Mouse (Mus musculus) hindbrain, embryonic 12.5 days (tissue): ENCODE measurements at regions not wholly inside any gene's neighbourhood (a gene's known extent, or its start where the extent isn't known, plus 50 kb on each side); places are given as distances from the start of the nearest gene placed in this dataset.

ENCODE experiments used
- ATAC-seq: fragments of 200-750 bp; cut with Nextera tagmentation; 2 replicates; pipeline ENCODE4 v1.8.0; 2017; ENCODE audit warnings: moderate TSS enrichment; ENCODE audit not compliant: low FRiP score
- H3K27ac ChIP-seq: fragments of 300-500 bp; sonication (generic); 2 replicates; pipeline ENCODE4 v1.5.1; 2016; ENCODE audit warnings: mild to moderate bottlenecking
- H3K27me3 ChIP-seq: fragments of 300-500 bp; sonication (generic); 2 replicates; pipeline ENCODE4 v1.6.1; 2016; ENCODE audit warnings: mild to moderate bottlenecking
- H3K36me3 ChIP-seq: fragments of 300-500 bp; sonication (generic); 2 replicates; pipeline ENCODE4 v1.6.1; 2016; ENCODE audit warnings: mild to moderate bottlenecking
- H3K4me1 ChIP-seq: fragments of 300-500 bp; sonication (generic); 2 replicates; pipeline ENCODE4 v1.6.1; 2016
- H3K4me2 ChIP-seq: fragments of 300-500 bp; sonication (generic); replicated peaks from 2 replicates; pipeline ENCODE4 v1.6.1; 2016; ENCODE audit warnings: mild to moderate bottlenecking
- H3K4me3 ChIP-seq: fragments of 300-500 bp; sonication (generic); 2 replicates; pipeline ENCODE4 v1.5.1; 2016; ENCODE audit warnings: mild to moderate bottlenecking
- H3K9ac ChIP-seq: fragments of 300-500 bp; sonication (generic); 2 replicates; pipeline ENCODE4 v1.6.1; 2016; ENCODE audit warnings: mild to moderate bottlenecking, moderate library complexity
- H3K9me3 ChIP-seq: fragments of 300-500 bp; sonication (generic); replicated peaks from 2 replicates; pipeline ENCODE4 v1.6.1; 2016; ENCODE audit warnings: mild to moderate bottlenecking
- whole genome bisulfite sequencing: fragments of 180-500 bp; shearing (Covaris S2); methylation state at CpG from one replicate; pipeline ENCODE4 v1.1.7; 2016; 5-methylcytosine and 5-hydroxymethylcytosine counted together

DNA sequence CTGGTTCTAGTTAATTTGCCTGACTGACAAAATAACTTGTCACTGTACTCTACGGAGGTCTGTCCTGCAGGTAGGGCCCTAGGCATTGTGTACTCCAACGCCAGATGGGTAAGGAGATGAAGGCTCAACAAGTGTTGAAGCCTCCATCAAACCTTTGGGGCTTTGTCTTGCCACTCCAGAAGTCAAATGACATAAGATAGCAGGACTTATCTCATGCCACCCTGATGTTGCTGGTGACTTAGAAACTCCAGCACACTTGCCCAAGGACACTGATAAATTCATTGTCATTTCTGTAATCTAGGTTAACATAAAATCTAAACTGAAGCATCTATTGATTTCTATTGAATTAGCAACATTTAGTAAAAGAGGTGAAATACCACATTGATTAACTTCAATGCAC is 1097.5 kb downstream of the Pla2g4a start:
- ATAC-seq: no peak
- H3K27me3 ChIP-seq: no peaks in the 10 kb centered on the region
- no peak overlapping the region for H3K4me3 ChIP-seq
- no peaks in the 10 kb centered on the region for H3K9me3 ChIP-seq
- H3K4me1 ChIP-seq: no peaks in the 10 kb centered on the region
- no peak overlapping the region for H3K9ac ChIP-seq
- no peak overlapping the region for H3K4me2 ChIP-seq
- H3K36me3 ChIP-seq: no peaks in the 10 kb centered on the region
- no peak overlapping the region for H3K27ac ChIP-seq
- 83% methylated on average over 2 of the region's 2 CpGs for WGBS

DNA sequence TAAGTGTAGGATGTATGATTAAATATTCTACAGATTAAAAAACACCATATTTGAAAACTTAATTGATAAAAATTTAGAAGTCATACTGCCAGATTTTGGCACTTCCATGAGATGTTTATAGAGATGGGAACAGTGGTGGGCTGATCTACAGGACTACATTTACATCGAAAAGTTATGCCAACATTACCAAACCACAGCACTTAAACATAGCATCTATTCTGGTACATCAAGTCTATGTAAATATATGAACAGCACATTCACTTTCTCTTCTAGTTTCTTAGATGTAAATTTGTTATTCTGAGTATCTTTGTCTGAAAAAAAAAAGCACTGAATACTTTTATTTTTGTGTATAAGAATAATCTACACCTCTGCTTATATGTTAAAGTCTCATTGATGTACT is 1108.1 kb downstream of the Pla2g4a start:
- H3K27ac ChIP-seq: no peak overlapping the region
- no peak overlapping the region for H3K4me3 ChIP-seq
- H3K9me3 ChIP-seq: no peaks in the 10 kb centered on the region
- H3K27me3 ChIP-seq: no peaks in the 10 kb centered on the region
- no peaks in the 10 kb centered on the region for H3K36me3 ChIP-seq
- H3K4me2 ChIP-seq: no peak overlapping the region
- WGBS: 95% methylated on average over 1 of the region's 1 CpGs
- ATAC-seq: no peak
- no peak overlapping the region for H3K9ac ChIP-seq
- H3K4me1 ChIP-seq: no peaks in the 10 kb centered on the region

DNA sequence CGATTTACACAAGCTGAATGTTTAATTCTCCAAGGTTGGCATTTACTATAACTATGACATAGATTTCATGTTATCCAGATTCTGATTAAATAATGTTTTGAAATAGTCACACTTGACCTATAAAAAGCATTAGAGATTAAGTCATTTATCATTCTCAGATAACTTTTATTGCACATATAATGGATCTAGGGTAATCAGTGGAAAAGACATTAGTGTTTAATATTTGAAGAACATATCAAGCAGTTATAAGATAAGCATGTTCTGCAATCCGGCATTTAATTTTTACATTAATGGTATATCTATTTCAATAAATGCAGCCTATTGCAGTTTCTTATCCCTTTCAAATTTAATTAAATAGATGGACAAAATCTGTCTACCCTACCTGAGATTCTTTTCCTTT is 1114.5 kb downstream of the Pla2g4a start:
- ATAC-seq: no peak
- no peak overlapping the region for H3K9ac ChIP-seq
- H3K27me3 ChIP-seq: no peaks in the 10 kb centered on the region
- WGBS: 86% methylated on average over 2 of the region's 2 CpGs
- no peak overlapping the region for H3K4me3 ChIP-seq
- H3K36me3 ChIP-seq: no peaks in the 10 kb centered on the region
- H3K4me2 ChIP-seq: no peak overlapping the region
- no peak overlapping the region for H3K27ac ChIP-seq
- no peaks in the 10 kb centered on the region for H3K4me1 ChIP-seq
- no peaks in the 10 kb centered on the region for H3K9me3 ChIP-seq

DNA sequence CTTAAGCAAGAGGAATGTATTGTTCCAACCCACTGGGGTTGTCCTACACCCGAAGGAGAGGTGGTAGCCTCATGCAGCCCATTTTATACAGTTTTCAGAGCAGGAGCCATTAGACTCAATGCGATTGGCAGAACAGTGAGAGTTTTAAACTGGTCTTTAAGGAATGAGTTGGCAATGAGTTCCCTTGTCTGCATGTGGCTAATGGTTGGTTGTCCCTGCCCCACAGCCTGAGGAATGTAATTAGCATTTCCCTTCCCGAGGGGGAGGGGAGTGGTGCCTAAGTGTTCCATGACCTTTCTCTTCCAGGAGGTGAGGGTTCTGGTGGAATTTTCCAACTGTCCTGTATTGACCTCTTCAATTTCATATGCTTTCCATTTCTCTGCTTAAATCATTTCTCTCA is 1137.9 kb downstream of the Pla2g4a start:
- H3K4me1 ChIP-seq: no peaks in the 10 kb centered on the region
- no peaks in the 10 kb centered on the region for H3K36me3 ChIP-seq
- 37% methylated on average over 3 of the region's 3 CpGs for WGBS
- H3K4me3 ChIP-seq: no peak overlapping the region
- no peaks in the 10 kb centered on the region for H3K9me3 ChIP-seq
- no peak overlapping the region for H3K27ac ChIP-seq
- no peaks in the 10 kb centered on the region for H3K27me3 ChIP-seq
- H3K9ac ChIP-seq: no peak overlapping the region
- no peak overlapping the region for H3K4me2 ChIP-seq
- ATAC-seq: no peak

DNA sequence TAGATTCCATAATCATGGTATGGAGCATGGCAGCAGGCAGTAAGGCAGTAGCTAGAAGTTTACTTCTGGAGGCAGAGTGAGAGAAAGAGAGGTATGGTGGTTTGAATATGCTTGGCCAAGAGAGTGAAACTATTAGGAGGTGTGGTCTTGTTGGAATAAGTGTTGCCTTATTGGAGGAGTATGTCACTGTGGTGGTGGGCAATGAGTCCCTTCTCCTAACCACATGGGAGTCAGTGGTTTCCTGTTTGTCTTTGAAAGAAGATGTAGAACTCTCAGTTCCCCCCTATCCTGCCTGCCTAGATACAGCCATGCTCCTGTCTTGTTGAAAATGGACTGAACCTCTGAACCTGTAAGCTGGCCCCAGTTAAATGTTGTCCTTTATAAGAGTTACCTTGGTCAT is 1152.4 kb downstream of the Pla2g4a start:
- Histone ChIP-seq H3K9me3 (no peaks in the 10 kb centered on the region), H3K27ac (no peak overlapping the region), H3K9ac (no peak overlapping the region), H3K4me2 (no peak overlapping the region), H3K36me3 (no peaks in the 10 kb centered on the region), H3K4me3 (no peak overlapping the region), H3K27me3 (no peaks in the 10 kb centered on the region), H3K4me1 (no peaks in the 10 kb centered on the region)
- no peak for ATAC-seq

DNA sequence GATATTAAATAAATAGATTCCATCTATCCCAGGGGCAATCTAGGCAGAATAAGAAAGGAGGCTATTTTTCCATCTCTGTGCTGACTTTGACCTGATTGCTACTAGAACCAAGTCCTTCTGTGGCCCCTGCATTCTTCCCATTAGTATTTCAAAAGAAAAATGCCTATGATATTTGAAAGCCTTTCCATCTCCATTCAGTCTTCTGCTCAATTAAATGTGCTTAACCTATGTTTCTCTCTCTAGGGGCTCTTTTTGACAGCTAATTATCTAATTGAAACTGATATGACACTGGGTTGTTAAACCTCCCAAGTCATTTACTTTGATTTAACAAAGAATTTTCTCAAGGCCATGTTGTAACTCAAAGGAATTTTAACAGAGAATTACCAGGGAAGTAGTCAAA is 1164.0 kb downstream of the Pla2g4a start:
- H3K27me3 ChIP-seq: no peaks in the 10 kb centered on the region
- H3K36me3 ChIP-seq: no peaks in the 10 kb centered on the region
- H3K4me3 ChIP-seq: no peak overlapping the region
- no peak overlapping the region for H3K4me2 ChIP-seq
- no peak overlapping the region for H3K27ac ChIP-seq
- no peak for ATAC-seq
- no peaks in the 10 kb centered on the region for H3K4me1 ChIP-seq
- no peaks in the 10 kb centered on the region for H3K9me3 ChIP-seq
- H3K9ac ChIP-seq: no peak overlapping the region

DNA sequence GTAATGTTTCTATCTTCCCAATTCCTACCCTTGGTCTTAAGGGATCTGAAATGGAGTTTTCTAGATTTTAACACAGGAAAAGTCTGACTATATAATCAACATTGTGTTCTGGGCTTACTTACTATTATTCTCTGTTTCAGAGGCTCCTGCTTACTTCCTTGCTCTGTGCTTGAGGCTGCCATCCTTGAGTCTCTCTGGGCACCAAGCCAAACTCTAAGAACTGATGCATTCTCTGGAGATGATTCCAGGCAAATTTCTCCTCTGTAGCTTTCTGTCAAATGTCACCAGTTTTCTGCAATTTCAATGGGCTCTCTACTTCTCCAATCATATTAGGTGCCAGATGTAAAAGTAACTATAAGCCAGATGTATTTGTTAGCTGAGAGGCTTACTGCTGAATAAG is 1210.3 kb downstream of the Pla2g4a start:
- Histone ChIP-seq H3K4me1 (no peaks in the 10 kb centered on the region), H3K36me3 (no peaks in the 10 kb centered on the region), H3K27me3 (no peaks in the 10 kb centered on the region), H3K9me3 (no peaks in the 10 kb centered on the region), H3K9ac (no peak overlapping the region), H3K4me3 (no peak overlapping the region), H3K4me2 (no peak overlapping the region), H3K27ac (no peak overlapping the region)
- no peak for ATAC-seq

DNA sequence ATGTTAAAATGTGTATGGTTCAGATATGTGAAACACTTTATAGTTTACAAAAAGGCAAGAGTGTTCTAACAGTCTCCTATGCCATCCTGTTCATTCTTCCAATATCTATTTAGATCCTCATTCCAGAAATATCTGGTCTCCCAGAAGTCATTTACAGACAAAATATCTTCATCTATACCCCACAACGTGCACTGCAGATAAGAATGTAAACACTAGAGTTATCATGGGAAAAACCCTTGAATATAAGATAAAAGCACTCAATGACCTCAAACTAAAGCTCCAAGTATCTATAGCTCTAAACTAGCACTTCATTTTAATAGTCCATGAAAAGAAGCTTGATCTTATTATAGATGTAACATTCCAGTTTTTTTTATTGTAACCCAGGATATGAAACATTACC is 1239.0 kb downstream of the Pla2g4a start:
- WGBS: 56% methylated on average over 1 of the region's 1 CpGs
- no peak for ATAC-seq
- H3K36me3 ChIP-seq: no peaks in the 10 kb centered on the region

DNA sequence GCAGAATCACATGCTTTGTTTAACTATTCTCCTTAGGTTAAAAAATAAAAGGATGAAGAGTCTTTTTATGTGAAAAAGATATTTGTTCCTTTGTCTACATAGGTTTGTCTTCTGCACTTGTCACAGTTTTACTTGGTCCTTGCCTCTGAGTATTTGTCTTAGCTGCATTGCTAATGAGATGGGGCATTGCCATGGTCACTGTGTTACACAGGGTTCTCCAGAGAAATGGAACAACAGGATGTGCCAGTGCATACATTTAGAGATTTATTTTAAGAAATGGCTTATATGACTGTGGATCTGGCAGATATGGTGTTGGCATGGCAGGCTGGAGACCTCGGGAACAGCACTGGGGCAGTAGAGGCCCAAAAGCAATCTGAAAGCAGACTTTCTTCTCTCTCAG is 1239.7 kb downstream of the Pla2g4a start:
- 77% methylated on average over 1 of the region's 1 CpGs for WGBS
- Histone ChIP-seq H3K9me3 (no peaks in the 10 kb centered on the region), H3K36me3 (no peaks in the 10 kb centered on the region), H3K4me2 (no peak overlapping the region), H3K9ac (no peak overlapping the region), H3K4me3 (no peak overlapping the region), H3K27ac (no peak overlapping the region), H3K27me3 (no peaks in the 10 kb centered on the region), H3K4me1 (no peaks in the 10 kb centered on the region)
- ATAC-seq: no peak

More for the DNA sequence above, 1239.0 kb downstream of the Pla2g4a start:
- no peak overlapping the region for H3K27ac ChIP-seq
- H3K9me3 ChIP-seq: no peaks in the 10 kb centered on the region
- no peak overlapping the region for H3K4me3 ChIP-seq
- no peak overlapping the region for H3K9ac ChIP-seq
- H3K4me1 ChIP-seq: no peaks in the 10 kb centered on the region
- no peaks in the 10 kb centered on the region for H3K27me3 ChIP-seq
- no peak overlapping the region for H3K4me2 ChIP-seq

DNA sequence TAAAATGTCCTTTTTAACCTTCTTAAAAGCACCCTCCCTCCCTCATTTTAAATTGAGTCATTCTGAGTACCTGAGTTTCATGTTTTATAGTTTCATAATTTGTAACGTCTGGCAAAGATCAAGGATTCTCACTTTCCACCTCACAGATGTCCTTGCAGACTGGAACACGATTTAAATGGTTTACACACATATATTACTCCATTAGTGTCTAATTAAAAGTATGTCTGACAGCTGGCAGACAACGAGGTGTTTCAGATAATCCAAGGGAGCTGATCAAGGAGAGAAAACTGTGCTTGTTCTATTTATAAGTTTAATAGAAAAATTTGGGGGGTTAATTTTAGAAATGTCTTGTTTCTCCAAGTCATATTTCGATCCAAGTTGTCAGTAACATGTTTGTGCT is 1240.1 kb downstream of the Pla2g4a start:
- H3K4me3 ChIP-seq: no peak overlapping the region
- no peaks in the 10 kb centered on the region for H3K9me3 ChIP-seq
- no peak overlapping the region for H3K9ac ChIP-seq
- 69% methylated on average over 4 of the region's 4 CpGs for WGBS
- no peaks in the 10 kb centered on the region for H3K36me3 ChIP-seq
- no peak for ATAC-seq
- H3K27me3 ChIP-seq: no peaks in the 10 kb centered on the region
- no peak overlapping the region for H3K27ac ChIP-seq
- H3K4me2 ChIP-seq: no peak overlapping the region
- no peaks in the 10 kb centered on the region for H3K4me1 ChIP-seq

DNA sequence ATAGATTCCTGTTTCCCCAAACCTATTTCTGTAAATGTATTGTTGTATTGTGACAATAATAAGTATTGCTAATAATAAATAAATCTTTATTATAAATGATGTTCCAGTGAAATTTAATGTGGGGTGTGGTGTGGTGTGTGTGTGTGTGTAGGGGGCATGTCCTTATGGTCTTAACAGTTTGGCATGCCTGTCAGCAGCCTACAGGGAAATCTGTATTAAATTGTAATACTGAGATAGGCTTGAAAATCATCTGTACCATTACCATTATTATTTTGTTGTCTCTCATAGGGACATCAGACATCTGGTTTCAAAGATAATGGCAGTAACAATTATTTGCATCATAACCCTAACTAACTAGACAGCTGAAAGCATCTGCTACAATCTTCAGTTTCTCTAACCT is 1253.0 kb downstream of the Pla2g4a start:
- no peak overlapping the region for H3K4me2 ChIP-seq
- no peaks in the 10 kb centered on the region for H3K27me3 ChIP-seq
- H3K27ac ChIP-seq: no peak overlapping the region
- no peaks in the 10 kb centered on the region for H3K9me3 ChIP-seq
- no peaks in the 10 kb centered on the region for H3K4me1 ChIP-seq
- H3K36me3 ChIP-seq: no peaks in the 10 kb centered on the region
- H3K4me3 ChIP-seq: no peak overlapping the region
- no peak overlapping the region for H3K9ac ChIP-seq
- peak; percentile 60; the same call in 1 of the 2 replicates for ATAC-seq

DNA sequence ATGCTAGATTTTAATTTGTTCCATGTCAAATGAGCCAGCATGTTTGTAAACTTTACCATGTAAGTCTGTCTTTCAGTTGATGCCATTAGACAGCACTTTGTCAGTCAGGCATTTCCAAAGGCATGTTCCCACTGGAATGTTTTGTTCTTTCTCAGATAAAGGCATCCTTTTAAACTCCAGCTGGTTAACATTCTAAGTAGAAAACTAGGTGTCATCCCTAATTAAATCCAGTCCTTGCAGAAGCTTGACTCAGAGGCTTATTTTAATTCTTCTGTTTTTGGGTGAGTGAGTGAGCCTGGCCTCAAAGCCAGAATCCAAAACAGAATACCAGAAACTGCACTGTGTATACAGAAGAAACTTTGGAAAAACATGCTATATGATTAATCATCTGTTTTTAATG is 1253.4 kb downstream of the Pla2g4a start:
- Histone ChIP-seq H3K9ac (no peak overlapping the region), H3K27me3 (no peaks in the 10 kb centered on the region), H3K4me2 (no peak overlapping the region)

DNA sequence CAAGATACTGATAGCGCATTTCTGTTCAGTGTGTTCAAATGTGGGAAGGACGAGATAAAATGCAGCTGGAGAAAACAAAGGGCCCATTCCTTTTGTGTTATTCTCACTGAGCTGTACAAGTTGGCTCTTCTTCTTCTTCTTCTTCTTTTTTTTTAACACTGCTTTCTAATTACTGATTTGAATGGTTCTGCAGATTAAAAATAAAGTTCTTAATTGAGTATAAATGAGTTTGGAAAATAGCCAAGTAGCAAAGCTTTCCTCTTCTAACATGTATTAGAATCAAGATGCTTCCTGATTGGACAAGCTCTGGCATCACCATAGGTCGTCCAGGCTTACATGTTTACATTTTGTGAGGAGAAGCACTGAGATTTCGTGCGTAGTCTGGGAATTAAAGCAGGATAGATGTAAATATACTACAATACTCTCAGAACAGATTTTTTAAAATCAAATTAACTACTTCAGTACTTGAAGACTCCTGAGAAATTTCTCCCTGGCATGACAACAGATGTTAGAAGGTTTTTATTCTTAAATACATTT is 1254.8 kb downstream of the Pla2g4a start:
- ATAC-seq: no peak
- Histone ChIP-seq H3K4me2 (no peak overlapping the region), H3K9me3 (no peaks in the 10 kb centered on the region), H3K4me1 (no peaks in the 10 kb centered on the region), H3K27me3 (no peaks in the 10 kb centered on the region), H3K27ac (no peak overlapping the region), H3K4me3 (no peak overlapping the region), H3K36me3 (no peaks in the 10 kb centered on the region), H3K9ac (no peak overlapping the region)
- 73% methylated on average over 5 of the region's 5 CpGs for WGBS

More for the DNA sequence above, 1253.4 kb downstream of the Pla2g4a start:
- Histone ChIP-seq H3K27ac (no peak overlapping the region), H3K4me1 (no peaks in the 10 kb centered on the region), H3K4me3 (no peak overlapping the region), H3K9me3 (no peaks in the 10 kb centered on the region), H3K36me3 (no peaks in the 10 kb centered on the region)
- ATAC-seq: no peak

DNA sequence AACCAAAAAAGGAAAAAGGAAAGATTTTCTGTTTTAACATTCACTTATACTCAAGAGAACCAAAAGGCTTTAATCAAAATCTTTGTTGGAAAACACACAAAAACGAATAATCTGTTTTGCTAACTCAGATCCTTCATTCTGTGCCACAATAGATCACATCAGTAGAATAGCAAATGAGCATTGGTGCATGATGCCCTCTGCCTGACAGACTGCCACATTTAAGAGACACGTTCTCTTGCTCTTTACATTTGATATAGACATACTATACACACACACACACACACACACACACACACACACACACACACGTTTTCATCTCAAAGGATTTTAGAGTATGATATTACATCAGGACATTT is 1260.5 kb downstream of the Pla2g4a start:
- H3K9me3 ChIP-seq: no peaks in the 10 kb centered on the region
- H3K27ac ChIP-seq: no peak overlapping the region
- H3K9ac ChIP-seq: no peak overlapping the region
- H3K27me3 ChIP-seq: no peaks in the 10 kb centered on the region
- no peaks in the 10 kb centered on the region for H3K4me1 ChIP-seq
- no peak overlapping the region for H3K4me2 ChIP-seq
- ATAC-seq: no peak
- WGBS: 50% methylated on average over 3 of the region's 3 CpGs
- no peak overlapping the region for H3K4me3 ChIP-seq
- no peaks in the 10 kb centered on the region for H3K36me3 ChIP-seq
